In genomic region chr3:140061769-140062381, GRCm38 (mm10) we compare ENCODE assay signal across 27 mouse cellular contexts.
A peak's percentile ranks its signal among the peaks of the same experiment; 100 is the strongest.
DNase-seq lines count a peak whose midpoint lies in the region; ATAC-seq and TF ChIP-seq lines count a peak whose summit lies in the region.
"Had no signal": no experiment of that assay in that cellular context is flagged by ENCODE, and none has a peak within 500 bp of the region (broad histone marks: within the 10 kb centered on the region; RNA-seq: fewer than 3 reads in every experiment).

No protein-coding gene starts in this region.

- peak; percentile 21; the same call in 1 of the 2 replicates for ATAC-seq in kidney, postnatal 0 days (replicated peaks; ENCODE audit: low FRiP score, low read depth)
- peak; percentile 22; the same call in 1 of the 2 replicates for ATAC-seq in midbrain, embryonic 11.5 days (ENCODE audit: low FRiP score)
- ATAC-seq in midbrain, embryonic 14.5 days (ENCODE audit: low FRiP score, low TSS enrichment), result no peak
- no peak for ATAC-seq in lung, postnatal 0 days
- ATAC-seq: activated CD4-positive, CD25-positive, alpha-beta regulatory T cell, adult 4 months; CD4-positive, CD25-positive, alpha-beta regulatory T cell, adult 4 months; forebrain, embryonic 14.5 days; forebrain, postnatal 0 days; hindbrain, postnatal 0 days had no signal

- H3K4me1 ChIP-seq in kidney, postnatal 0 days (replicated peaks; ENCODE audit: insufficient read depth, low read length), result no peaks in the 10 kb centered on the region
- no peaks in the 10 kb centered on the region for H3K4me1 ChIP-seq in midbrain, embryonic 11.5 days (ENCODE audit: control insufficient read depth, insufficient read depth, low read length)
- no peaks in the 10 kb centered on the region for H3K4me1 ChIP-seq in midbrain, embryonic 14.5 days (ENCODE audit: control insufficient read depth, insufficient read depth, low read length)
- H3K4me1 ChIP-seq in CH12.LX (ENCODE audit: control insufficient read depth in 1 of 2, insufficient read depth in 2 of 2), result peaks cover 21 to 43% of the 10 kb centered on the region in 2 experiments
- no peaks in the 10 kb centered on the region for H3K4me1 ChIP-seq in lung, postnatal 0 days (ENCODE audit: insufficient read depth, low read depth, low read length)
- H3K4me1 ChIP-seq: embryonic facial prominence, embryonic 15.5 days; heart, embryonic 12.5 days; heart, embryonic 15.5 days had no signal

- no peaks in the 10 kb centered on the region for H3K9me3 ChIP-seq in kidney, postnatal 0 days (replicated peaks; ENCODE audit: low read length)
- no peaks in the 10 kb centered on the region for H3K9me3 ChIP-seq in midbrain, embryonic 11.5 days (ENCODE audit: control insufficient read depth, low read length)
- no peaks in the 10 kb centered on the region for H3K9me3 ChIP-seq in midbrain, embryonic 14.5 days (ENCODE audit: control insufficient read depth, low read length)
- H3K9me3 ChIP-seq in CH12.LX (replicated peaks; ENCODE audit: low read length), result no peaks in the 10 kb centered on the region
- H3K9me3 ChIP-seq in lung, postnatal 0 days (ENCODE audit: low read length), result no peaks in the 10 kb centered on the region
- H3K9me3 ChIP-seq: embryonic facial prominence, embryonic 15.5 days; heart, embryonic 15.5 days had no signal

- H3K36me3 ChIP-seq in kidney, postnatal 0 days (ENCODE audit: insufficient read depth, low read length), result no peaks in the 10 kb centered on the region
- no peaks in the 10 kb centered on the region for H3K36me3 ChIP-seq in midbrain, embryonic 11.5 days (ENCODE audit: control insufficient read depth, insufficient read depth, low read length)
- H3K36me3 ChIP-seq in midbrain, embryonic 14.5 days (ENCODE audit: control insufficient read depth, insufficient read depth, low read length), result no peaks in the 10 kb centered on the region
- no peaks in the 10 kb centered on the region for H3K36me3 ChIP-seq in CH12.LX (replicated peaks in 1 of 2; ENCODE audit: control insufficient read depth in 1 of 2, insufficient read depth in 1 of 2, low read length in 1 of 2)
- no peaks in the 10 kb centered on the region for H3K36me3 ChIP-seq in lung, postnatal 0 days (ENCODE audit: insufficient read depth, low read length)
- H3K36me3 ChIP-seq: embryonic facial prominence, embryonic 15.5 days; heart, embryonic 12.5 days; heart, embryonic 15.5 days had no signal

- H3K4me2 ChIP-seq in kidney, postnatal 0 days (ENCODE audit: low read length), result no peak overlapping the region
- H3K4me2 ChIP-seq in midbrain, embryonic 11.5 days, result no peak overlapping the region
- H3K4me2 ChIP-seq in midbrain, embryonic 14.5 days (ENCODE audit: low read length), result no peak overlapping the region
- peak overlapping the region; percentile 25 for H3K4me2 ChIP-seq in CH12.LX (ENCODE audit: insufficient read depth, low read depth, poor library complexity, severe bottlenecking)
- H3K4me2 ChIP-seq in lung, postnatal 0 days (replicated peaks; ENCODE audit: low read depth, low read length), result no peak overlapping the region
- H3K4me2 ChIP-seq: embryonic facial prominence, embryonic 15.5 days; heart, embryonic 12.5 days; heart, embryonic 15.5 days; hindbrain, embryonic 14.5 days had no signal

- TF ChIP-seq POLR2A in CH12.LX (IDR thresholded peaks at IDR 0.05; ENCODE audit: low read depth, low read length), result peak; percentile 56; the same call in 1 of the 2 replicates

- TF ChIP-seq EP300 in CH12.LX (IDR thresholded peaks at IDR 0.05; ENCODE audit: low read length), result peak; percentile 86
- no peak for TF ChIP-seq EP300 in lung, postnatal 0 days (IDR thresholded peaks at IDR 0.05)

- TF ChIP-seq RAD21 in CH12.LX (IDR thresholded peaks at IDR 0.05; ENCODE audit: low read depth, low read length), result no peak; the same call in 1 of the 2 replicates

- no peak overlapping the region for H3K4me3 ChIP-seq in kidney, postnatal 0 days (replicated peaks; ENCODE audit: low read depth, low read length)
- no peak overlapping the region for H3K4me3 ChIP-seq in midbrain, embryonic 11.5 days (ENCODE audit: low read depth, low read length)
- H3K4me3 ChIP-seq in midbrain, embryonic 14.5 days (replicated peaks; ENCODE audit: low read depth, low read length), result no peak overlapping the region
- H3K4me3 ChIP-seq in CH12.LX (replicated peaks in 1 of 3; ENCODE audit: low read depth in 2 of 3, low read length in 2 of 3, poor library complexity in 1 of 3), result peak overlapping the region in 1 of 3 experiments; percentile 2
- no peak overlapping the region for H3K4me3 ChIP-seq in lung, postnatal 0 days (ENCODE audit: low read depth, low read length)
- H3K4me3 ChIP-seq: embryonic facial prominence, embryonic 15.5 days; gastrocnemius, adult 2 months; heart, embryonic 12.5 days; heart, embryonic 15.5 days had no signal

- H3K79me2 ChIP-seq in CH12.LX (replicated peaks; ENCODE audit: control insufficient read depth, extremely low read depth, insufficient read depth, poor library complexity, severe bottlenecking), result no peaks in the 10 kb centered on the region

- H3K27ac ChIP-seq in kidney, postnatal 0 days, result no peak overlapping the region
- no peak overlapping the region for H3K27ac ChIP-seq in midbrain, embryonic 11.5 days (ENCODE audit: low read depth, low read length)
- no peak overlapping the region for H3K27ac ChIP-seq in midbrain, embryonic 14.5 days (replicated peaks; ENCODE audit: low read depth, low read length)
- H3K27ac ChIP-seq in CH12.LX (ENCODE audit: insufficient read depth, low read depth), result peak overlapping the region; percentile 85
- H3K27ac ChIP-seq in lung, postnatal 0 days (ENCODE audit: low read length), result no peak overlapping the region
- H3K27ac ChIP-seq: embryonic facial prominence, embryonic 15.5 days; gastrocnemius, adult 2 months; heart, embryonic 15.5 days; hindbrain, embryonic 14.5 days; hindbrain, postnatal 0 days had no signal

- no peak for TF ChIP-seq CTCF in kidney, postnatal 0 days (IDR thresholded peaks at IDR 0.05; ENCODE audit: low read depth)
- no peak for TF ChIP-seq CTCF in CH12.LX (conservative IDR thresholded peaks at IDR 0.05 in 1 of 2, IDR thresholded peaks at IDR 0.05 in 1 of 2; ENCODE audit: low read depth in 2 of 2, low read length in 2 of 2)
- TF ChIP-seq CTCF in lung, postnatal 0 days (IDR thresholded peaks at IDR 0.05), result no peak

- H3K9ac ChIP-seq in kidney, postnatal 0 days (ENCODE audit: low read depth, low read length), result no peak overlapping the region
- H3K9ac ChIP-seq in midbrain, embryonic 11.5 days (ENCODE audit: low read length), result no peak overlapping the region
- H3K9ac ChIP-seq in midbrain, embryonic 14.5 days (replicated peaks; ENCODE audit: low read length), result no peak overlapping the region
- peak overlapping the region; percentile 11; the same call in 1 of the 2 replicates for H3K9ac ChIP-seq in CH12.LX (ENCODE audit: insufficient read depth, low read depth)
- no peak overlapping the region for H3K9ac ChIP-seq in lung, postnatal 0 days (replicated peaks; ENCODE audit: low read depth)
- H3K9ac ChIP-seq: embryonic facial prominence, embryonic 15.5 days; forebrain, postnatal 0 days; heart, embryonic 12.5 days; heart, embryonic 15.5 days; hindbrain, embryonic 14.5 days had no signal

- DNase-seq in kidney, postnatal 0 days (ENCODE audit: low spot score), result no peak
- DNase-seq in kidney, postnatal 14 days, result no peak
- no peak for DNase-seq in midbrain, embryonic 11.5 days (ENCODE audit: low spot score, missing footprints)
- no peak for DNase-seq in midbrain, embryonic 14.5 days
- peak; percentile 53 for DNase-seq in CH12.LX (ENCODE audit: extremely low read depth)
- DNase-seq in lung, postnatal 0 days (ENCODE audit: low spot score), result no peak
- DNase-seq: adrenal gland, adult 8-10 months; adrenal gland, postnatal 25 days; cerebellum, adult 11-12 months; cerebellum, adult 8-10 months; cerebellum, postnatal 10 days; cerebellum, postnatal 36 days; embryo, embryonic 11 days; forebrain, postnatal 0 days; gastrocnemius, adult 2 months; gastrocnemius, postnatal 14 days; heart, adult 18-20 months; heart, postnatal 10 days; heart, postnatal 4 days had no signal

- H3K27me3 ChIP-seq in kidney, postnatal 0 days (ENCODE audit: insufficient read depth, low read length), result no peaks in the 10 kb centered on the region
- no peaks in the 10 kb centered on the region for H3K27me3 ChIP-seq in midbrain, embryonic 11.5 days (ENCODE audit: control insufficient read depth, insufficient read depth, low read length)
- no peaks in the 10 kb centered on the region for H3K27me3 ChIP-seq in midbrain, embryonic 14.5 days (ENCODE audit: control insufficient read depth, insufficient read depth, low read length)
- no peaks in the 10 kb centered on the region for H3K27me3 ChIP-seq in CH12.LX (replicated peaks)
- no peaks in the 10 kb centered on the region for H3K27me3 ChIP-seq in lung, postnatal 0 days (replicated peaks; ENCODE audit: insufficient read depth, low read length)
- H3K27me3 ChIP-seq: embryonic facial prominence, embryonic 15.5 days; heart, embryonic 12.5 days; heart, embryonic 15.5 days had no signal

- in situ Hi-C loops in CH12.LX (cut with MboI; ENCODE audit: low pct_ligation_motif_present, low pct_unique_long_range_greater_than_20kb, low sequenced_read_pairs), result no loop called here

- dilution Hi-C loops in CH12.LX (cut with MboI; ENCODE audit: extremely low pct_ligation_motif_present, extremely low pct_unique_long_range_greater_than_20kb, low sequenced_read_pairs), result no loop called here

- WGBS in kidney, postnatal 0 days, result 90% methylated on average over 10 of the region's 10 CpGs
- 94% methylated on average over 10 of the region's 10 CpGs for WGBS in midbrain, embryonic 11.5 days
- WGBS in midbrain, embryonic 14.5 days, result 93% methylated on average over 10 of the region's 10 CpGs
- WGBS in lung, postnatal 0 days, result 92% methylated on average over 10 of the region's 10 CpGs

TF ChIP-seq in CH12.LX, 34 proteins besides CTCF, POLR2A, EP300 and RAD21 (continues in another document):
- TF ChIP-seq UBTF (IDR thresholded peaks at IDR 0.05; ENCODE audit: low read depth, low read length) (no peak), ZKSCAN1 (IDR thresholded peaks at IDR 0.05; ENCODE audit: borderline replicate concordance, low read depth, low read length) (no peak), MAX (IDR thresholded peaks at IDR 0.05; ENCODE audit: low read length) (no peak; the same call in 1 of the 2 replicates), MYC (IDR thresholded peaks at IDR 0.05; ENCODE audit: low read depth, low read length) (peak; percentile 47; the same call in 1 of the 2 replicates), MAZ (IDR thresholded peaks at IDR 0.05; ENCODE audit: low read depth, low read length) (peak; percentile 80; the same call in 1 of the 2 replicates), NRF1 (IDR thresholded peaks at IDR 0.05; ENCODE audit: low read depth, low read length) (peak; percentile 63), JUN (IDR thresholded peaks at IDR 0.05; ENCODE audit: insufficient read depth, low read depth, low read length) (peak; percentile 84), MXI1 (IDR thresholded peaks at IDR 0.05; ENCODE audit: low read depth, low read length) (0 out of 2 replicates have a peak, but pooled peaks have one; percentile 52), SIN3A (IDR thresholded peaks at IDR 0.05; ENCODE audit: low read length) (no peak), KAT2A (IDR thresholded peaks at IDR 0.05; ENCODE audit: insufficient replicate concordance, low read length) (no peak), HCFC1 (IDR thresholded peaks at IDR 0.05; ENCODE audit: low read depth, low read length) (no peak), BHLHE40 (IDR thresholded peaks at IDR 0.05; ENCODE audit: low read depth, low read length) (peak; percentile 64; the same call in 1 of the 2 replicates)

Comparison
In these comparisons a context has a peak if more than half of its experiments do, and no peak if none do; other contexts are left out.
1. ATAC-seq: peak in kidney, postnatal 0 days (single experiment) and midbrain, embryonic 11.5 days (single experiment); none in midbrain, embryonic 14.5 days (single experiment) and lung, postnatal 0 days (single experiment).